Mouse (Mus musculus) ovary, postnatal 14 days (tissue): ENCODE data around the gene Casz1.

Source experiments
- DNase-seq: peaks from one replicate; pipeline ENCODE4 v3.0.0; 2022; ENCODE audit warnings: low spot score

Gene Casz1

DNA sequence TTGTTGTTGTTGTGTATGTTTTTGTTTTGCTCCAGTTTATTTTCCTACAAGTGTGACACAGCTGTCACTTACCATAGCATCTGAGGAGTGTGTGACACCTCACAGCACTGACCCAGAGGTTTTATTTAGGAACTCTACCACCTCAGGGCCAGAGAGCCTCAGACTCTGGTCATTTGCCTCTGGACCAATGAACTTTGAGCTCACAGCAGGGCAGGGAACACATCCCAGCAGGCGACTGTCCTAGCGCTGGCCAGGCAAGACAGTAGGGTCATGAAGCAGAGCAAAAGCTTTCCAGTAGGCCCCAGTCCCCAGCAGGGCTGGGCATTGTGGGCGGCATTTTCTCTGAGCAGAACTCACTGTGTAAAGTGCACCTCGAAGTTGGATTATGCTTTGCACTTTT is 1.2 kb upstream of the Casz1 start:
- no peak for DNase-seq

GRCm38 (mm10) chr4:148803636-148804035 is 593 bp upstream of the Casz1 start:
- DNase-seq: no peak

DNA sequence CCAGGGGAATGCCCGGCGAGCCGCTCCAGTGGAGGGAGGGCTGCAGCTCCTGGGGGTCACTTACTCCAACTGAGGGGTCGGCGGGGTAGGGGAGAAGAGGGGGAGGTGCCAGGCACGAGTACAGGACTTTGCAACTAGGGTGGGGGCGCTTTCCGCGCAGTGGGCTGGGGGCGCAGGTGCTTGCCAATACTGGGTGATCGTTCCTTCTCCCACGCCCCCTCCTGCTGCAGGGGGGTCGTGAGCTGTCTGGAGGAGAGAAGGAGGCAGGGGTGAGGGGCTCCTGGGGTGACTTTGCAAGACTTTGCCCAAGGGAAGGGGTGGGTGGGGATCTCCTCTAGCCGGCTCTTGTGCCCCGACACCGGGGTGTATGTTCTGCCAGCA is 541 bp downstream of the Casz1 start:
- no peak for DNase-seq

GRCm38 (mm10) chr4:148805161-148805810 is 1.1 kb downstream of the Casz1 start:
- DNase-seq: no peak

DNA sequence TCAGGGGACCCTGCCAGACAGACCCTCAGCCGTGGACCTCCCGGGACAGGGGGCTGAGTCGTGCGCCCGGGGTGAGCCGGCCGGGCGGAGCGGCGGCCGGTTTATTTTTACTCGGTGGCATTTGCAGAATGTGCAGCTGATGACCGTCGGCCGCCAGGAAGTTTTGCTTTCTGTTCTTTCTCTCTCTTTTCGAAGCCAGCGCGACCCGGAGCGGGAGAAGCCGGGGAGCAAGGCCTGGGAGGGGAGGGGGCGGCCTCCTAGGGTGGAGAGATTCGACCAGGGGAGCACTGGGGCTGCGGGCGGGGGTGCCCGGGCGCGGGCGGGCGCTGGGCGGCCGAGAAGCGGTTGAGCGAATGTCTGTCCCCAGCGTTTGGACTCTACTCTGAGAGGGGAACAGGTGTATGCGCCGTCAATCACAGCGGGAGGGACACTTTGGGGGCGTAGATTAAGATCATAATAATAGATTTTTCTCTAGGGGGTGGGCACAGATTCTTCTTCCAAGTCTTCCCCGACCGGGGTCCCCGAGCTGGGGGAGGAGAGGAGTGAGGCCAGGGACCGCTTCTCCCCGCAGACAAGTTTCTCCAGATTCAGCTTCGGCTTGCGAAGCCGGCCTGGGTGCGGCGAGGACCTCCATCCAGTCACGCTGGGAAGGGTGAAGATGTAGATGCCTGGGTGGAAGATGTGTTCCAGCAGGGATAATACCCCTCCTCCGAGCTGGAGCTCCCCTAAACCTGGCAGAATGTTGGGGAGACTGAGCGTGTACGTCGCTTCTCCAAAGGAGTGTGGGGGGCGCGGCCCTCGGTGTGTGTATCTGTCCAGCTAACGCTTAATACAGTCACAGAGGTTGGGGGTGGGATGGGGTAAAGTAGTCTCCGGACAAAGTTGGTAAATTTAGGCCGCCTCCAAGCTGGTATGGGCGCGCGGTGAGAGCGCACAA is 1.9 kb downstream of the Casz1 start:
- DNase-seq: no peak

GRCm38 (mm10) chr4:148806836-148807235 is 2.6 kb downstream of the Casz1 start:
- DNase-seq: peak; percentile 37

DNA sequence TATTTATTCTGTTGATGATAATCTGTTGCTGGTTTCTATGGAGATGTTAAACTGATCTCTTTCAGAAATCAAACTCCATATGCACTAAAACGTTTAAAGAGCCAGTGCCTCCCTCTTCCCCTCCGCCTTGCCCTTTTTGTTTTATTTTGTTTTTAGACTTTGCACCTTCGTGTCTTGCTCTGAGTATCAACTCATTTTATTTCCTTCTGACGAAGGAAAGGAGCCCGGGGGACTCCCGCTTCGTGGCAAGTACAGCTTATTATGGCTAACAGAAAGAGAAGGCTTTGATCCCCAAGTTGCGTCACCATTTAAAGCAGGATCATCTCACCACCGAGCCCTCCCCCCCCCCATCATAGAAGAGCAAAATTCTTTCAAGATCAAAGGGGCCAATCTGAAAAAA is 3.2 kb downstream of the Casz1 start:
- no peak for DNase-seq

GRCm38 (mm10) chr4:148808839-148809238 is 4.6 kb downstream of the Casz1 start:
- no peak for DNase-seq

- DNase-seq: no peak
Measured at GRCm38 (mm10) chr4:148810706-148811105, 6.5 kb downstream of the Casz1 start.

- peak; percentile 35 for DNase-seq
Measured at GRCm38 (mm10) chr4:148811940-148812339, 7.7 kb downstream of the Casz1 start.

DNA sequence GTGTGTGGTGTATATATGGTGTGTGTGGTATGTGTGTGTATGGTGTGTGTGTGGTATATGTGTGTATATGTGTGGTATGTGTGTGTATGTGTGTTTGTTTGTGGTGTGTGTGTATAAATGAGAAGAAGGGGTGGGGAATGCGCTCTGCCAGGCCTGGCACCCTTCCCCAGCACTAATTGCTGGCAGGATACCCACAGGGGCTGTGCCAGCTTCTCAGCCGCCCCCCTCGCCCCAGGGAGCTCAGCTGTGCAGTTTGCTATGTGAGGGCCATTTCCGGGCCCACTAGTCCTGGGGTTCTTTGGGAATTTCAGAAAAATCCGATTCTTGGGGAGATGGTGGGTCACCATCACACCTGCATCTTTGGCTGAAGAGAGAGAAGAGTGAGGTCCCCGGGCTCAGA is 9.0 kb downstream of the Casz1 start:
- no peak for DNase-seq

DNA sequence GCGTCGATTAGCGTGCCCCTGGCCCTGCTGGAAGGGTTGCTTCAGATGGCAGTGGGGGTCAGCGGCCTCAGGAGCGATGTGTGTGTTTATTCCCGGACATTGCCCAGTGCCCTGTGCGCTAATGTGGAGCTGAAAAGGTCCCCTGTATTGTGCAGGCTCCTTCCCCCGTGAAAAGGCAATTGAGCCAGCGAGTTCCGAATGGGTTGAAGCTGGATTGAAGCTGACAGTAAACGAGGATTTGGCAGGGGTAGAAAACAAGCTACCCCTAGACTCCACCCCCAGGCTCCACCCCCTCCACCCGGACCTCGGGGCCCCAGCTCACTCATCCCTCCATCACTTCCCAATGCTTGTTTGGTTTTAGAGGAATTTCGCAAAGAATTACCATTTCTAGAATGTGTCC is 12.3 kb downstream of the Casz1 start:
- no peak for DNase-seq

DNA sequence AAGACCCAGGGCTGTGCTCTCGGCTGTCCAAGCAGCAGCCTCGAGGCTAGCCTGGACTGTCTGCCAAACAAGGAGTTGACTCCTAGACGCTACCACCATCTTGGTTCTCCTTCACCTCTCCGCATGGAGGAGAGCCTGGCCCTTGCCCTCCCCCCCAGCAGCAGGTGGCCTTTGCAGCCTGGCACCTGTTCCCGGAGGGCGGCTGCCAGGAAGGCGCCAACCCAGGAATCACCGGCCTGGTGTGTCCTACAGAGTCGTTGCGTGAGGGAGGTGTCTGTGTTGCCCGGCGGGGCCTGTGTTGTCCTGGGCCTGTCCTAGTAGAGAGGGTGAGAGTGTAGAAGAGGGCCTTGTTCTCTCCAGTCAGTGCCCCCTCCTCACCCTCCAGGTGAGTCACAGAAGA is 13.9 kb downstream of the Casz1 start:
- DNase-seq: no peak

DNA sequence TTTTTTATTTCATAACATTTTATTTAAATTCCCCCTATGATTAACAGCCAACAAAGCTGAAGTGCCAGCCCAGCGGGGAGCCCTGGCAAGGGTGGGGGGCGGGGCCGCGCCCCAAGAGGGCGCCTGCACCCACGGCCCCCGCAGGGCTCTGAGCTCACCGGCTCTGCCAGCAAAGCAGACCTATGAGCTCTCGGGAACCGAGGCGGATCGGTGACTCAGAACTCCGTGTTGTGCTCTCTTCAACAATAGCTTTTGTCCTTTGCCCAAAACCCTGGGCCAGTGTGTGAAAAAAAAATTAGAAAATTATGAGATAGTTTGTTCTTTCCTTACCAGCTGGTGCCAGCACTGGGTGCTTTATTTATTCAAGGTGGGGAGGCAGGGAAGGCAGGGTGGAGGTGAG is 15.9 kb downstream of the Casz1 start:
- DNase-seq: no peak

GRCm38 (mm10) chr4:148823281-148823680 is 19.1 kb downstream of the Casz1 start:
- no peak for DNase-seq

GRCm38 (mm10) chr4:148830350-148830749 is 26.1 kb downstream of the Casz1 start:
- DNase-seq: no peak

- no peak for DNase-seq
Measured at GRCm38 (mm10) chr4:148833245-148833990, 29.2 kb downstream of the Casz1 start.

DNA sequence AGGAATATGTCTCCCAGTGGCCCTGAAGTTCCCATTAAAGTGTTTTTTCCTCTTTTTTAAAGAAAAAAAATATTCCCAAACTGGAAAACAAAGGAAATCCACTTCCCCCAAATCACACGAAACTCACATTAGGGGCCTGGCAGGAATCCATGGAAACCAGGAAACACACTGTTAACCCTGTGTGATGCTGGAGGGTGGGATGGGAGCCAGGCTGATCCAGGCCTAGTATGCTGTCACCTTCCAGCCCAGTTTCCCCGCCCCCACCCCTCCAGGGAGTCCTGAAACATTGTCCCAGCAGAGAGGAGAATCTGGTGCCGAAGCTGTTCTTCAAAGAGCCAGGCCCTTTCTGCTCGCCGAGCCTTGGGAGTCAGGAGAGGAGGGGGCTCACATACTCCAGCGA is 32.2 kb downstream of the Casz1 start:
- no peak for DNase-seq

GRCm38 (mm10) chr4:148837046-148837445 is 32.8 kb downstream of the Casz1 start:
- no peak for DNase-seq

DNA sequence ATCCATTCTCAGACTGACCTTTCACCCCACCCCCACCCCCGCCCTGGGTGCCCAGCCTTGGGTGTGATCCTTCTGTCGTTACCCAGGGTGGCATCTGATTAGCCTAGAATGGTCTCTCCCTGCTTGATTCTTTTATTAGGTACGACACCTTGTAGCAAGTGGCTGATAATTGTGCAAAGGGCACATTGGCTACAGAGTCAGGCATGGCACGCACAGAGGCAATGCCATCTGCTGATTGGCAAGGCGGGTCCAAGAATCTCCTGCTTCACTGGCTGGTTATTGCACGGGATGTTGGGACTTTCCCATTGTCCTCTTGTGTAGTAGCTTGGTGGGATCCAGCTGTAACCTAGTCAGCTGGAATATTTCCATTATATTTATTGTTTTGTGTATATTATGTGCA is 33.4 kb downstream of the Casz1 start:
- DNase-seq: no peak

DNA sequence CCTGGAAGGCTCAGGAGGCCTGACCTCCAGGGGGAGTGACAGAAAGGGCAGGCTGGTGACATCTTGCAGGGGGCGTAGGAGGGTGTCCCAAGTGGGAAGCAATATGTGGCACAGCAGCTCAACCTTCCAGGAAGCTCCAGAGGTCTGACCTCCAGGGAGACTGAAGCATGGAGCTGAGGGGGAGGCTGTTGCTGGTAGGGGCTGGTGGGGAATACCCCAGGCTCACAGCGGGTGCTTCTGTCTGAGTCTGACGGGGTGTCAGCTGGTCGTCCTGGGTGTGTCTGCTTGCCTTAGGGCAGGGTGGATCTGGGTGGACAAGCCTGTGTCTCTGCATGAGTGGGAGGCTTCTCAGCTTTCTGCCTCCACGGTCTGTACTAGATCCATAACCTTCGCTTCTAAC is 38.1 kb downstream of the Casz1 start:
- no peak for DNase-seq

- DNase-seq: no peak
Measured at GRCm38 (mm10) chr4:148844921-148845320, 40.7 kb downstream of the Casz1 start.

- peak; percentile 75 for DNase-seq
Measured at GRCm38 (mm10) chr4:148846203-148846602, 42.0 kb downstream of the Casz1 start.
